Mouse (Mus musculus) limb, embryonic 15.5 days (tissue): ENCODE results near the gene Fcrla. TPM values are rescaled to one million over a fixed set of nuclear protein-coding genes. Genes with fewer than 3 reads are reported as not detected.

Source experiments
- ATAC-seq: fragments of 200-750 bp; cut with Nextera tagmentation; 2 replicates; pipeline ENCODE4 v1.8.0; 2017; ENCODE audit warnings: low read depth, moderate TSS enrichment; ENCODE audit not compliant: insufficient number of reproducible peaks, low FRiP score, low TSS enrichment
- H3K27ac ChIP-seq: fragments of 300-500 bp; sonication (generic); 2 replicates; pipeline ENCODE4 v1.5.1; 2015; ENCODE audit warnings: moderate library complexity, mild to moderate bottlenecking, inconsistent platforms
- H3K27me3 ChIP-seq: fragments of 300-500 bp; sonication (generic); 2 replicates; pipeline ENCODE4 v1.6.1; 2015; ENCODE audit warnings: inconsistent platforms
- H3K36me3 ChIP-seq: fragments of 300-500 bp; sonication (generic); 2 replicates; pipeline ENCODE4 v1.6.1; 2015; ENCODE audit warnings: inconsistent platforms
- H3K4me1 ChIP-seq: fragments of 300-500 bp; sonication (generic); 2 replicates; pipeline ENCODE4 v1.6.1; 2015; ENCODE audit warnings: inconsistent platforms
- H3K4me2 ChIP-seq: fragments of 300-500 bp; sonication (generic); 2 replicates; pipeline ENCODE4 v1.6.1; 2015; ENCODE audit warnings: mild to moderate bottlenecking, inconsistent platforms
- H3K4me3 ChIP-seq: fragments of 300-500 bp; sonication (generic); 2 replicates; pipeline ENCODE4 v1.5.1; 2015; ENCODE audit warnings: mild to moderate bottlenecking, inconsistent platforms
- H3K9ac ChIP-seq: fragments of 300-500 bp; sonication (generic); 2 replicates; pipeline ENCODE4 v1.6.1; 2015; ENCODE audit warnings: inconsistent platforms
- H3K9me3 ChIP-seq: fragments of 300-500 bp; sonication (generic); 2 replicates; pipeline ENCODE4 v1.6.1; 2016; ENCODE audit warnings: inconsistent platforms
- WGBS: fragments of 180-500 bp; shearing (Covaris S2); methylation state at CpG from one replicate; pipeline ENCODE4 v1.1.7; 2015; 5-methylcytosine and 5-hydroxymethylcytosine counted together
- polyA plus RNA-seq: library from polyadenylated mRNA; unstranded; fragments of >200 nt; fragmentation: Nextera tagmentation; extraction: Ambion mirVana; gene quantifications from 2 replicates; pipeline ENCODE4 v1.2.1, GENCODE M21; 2015

Fcrla gene
- polyA plus RNA-seq, 1 experiment from 2014 or later, result 0.22 TPM

DNA sequence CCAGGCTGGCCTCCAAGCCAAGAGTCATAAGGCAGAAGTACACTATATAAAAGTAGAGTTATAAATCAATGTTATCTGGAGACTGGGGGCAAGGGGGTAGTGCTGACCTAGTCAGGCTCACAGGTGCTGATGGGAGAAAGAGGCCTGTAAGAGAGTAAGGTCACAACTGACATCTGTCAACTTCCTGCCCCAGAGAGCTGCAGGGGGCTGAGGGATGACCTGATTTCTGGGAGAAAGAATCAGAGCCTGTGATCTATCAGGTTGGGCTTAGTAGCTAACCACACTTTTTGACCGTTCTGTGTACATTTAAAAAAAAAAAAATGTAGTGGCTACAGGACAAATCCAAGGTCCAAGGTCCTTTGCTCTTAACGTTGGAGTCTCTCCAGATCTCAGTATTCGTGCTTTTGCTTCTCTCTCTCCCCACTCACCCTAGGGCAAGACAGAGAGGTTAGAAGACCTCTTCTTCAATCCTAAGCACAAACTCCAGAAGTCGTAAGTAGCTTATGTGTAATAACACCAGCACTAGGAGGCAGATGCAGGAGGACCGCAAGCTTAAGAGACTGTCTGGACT is 44.4 kb downstream of the Fcrla start:
- Histone ChIP-seq H3K27ac (no peak overlapping the region), H3K36me3 (peaks cover 27% of the 10 kb centered on the region), H3K9ac (no peak overlapping the region), H3K4me3 (no peak overlapping the region), H3K4me2 (no peak overlapping the region), H3K9me3 (no peaks in the 10 kb centered on the region), H3K4me1 (peaks cover 14% of the 10 kb centered on the region; the same call in 1 of the 2 replicates), H3K27me3 (no peaks in the 10 kb centered on the region)
- WGBS, result 79% methylated on average over 5 of the region's 5 CpGs
- ATAC-seq, result no peak

DNA sequence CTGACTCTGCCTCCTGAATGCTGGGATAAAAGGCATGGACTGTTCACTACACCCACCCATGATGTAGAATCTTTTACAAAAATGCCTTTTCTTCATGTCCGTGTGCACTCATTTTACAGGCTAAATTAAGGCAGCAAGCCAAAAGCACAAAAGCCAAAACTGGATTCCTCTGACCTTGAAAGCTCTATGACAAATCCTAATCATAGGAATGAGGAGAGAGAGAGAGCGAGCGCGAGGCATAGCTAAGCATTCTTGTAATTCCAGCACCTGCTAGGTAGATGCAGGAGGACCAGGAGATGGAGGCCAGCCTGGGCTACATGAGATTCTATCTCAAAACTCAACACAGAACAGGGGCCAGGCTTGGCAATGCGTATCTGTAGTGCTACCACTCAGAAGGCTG is 50.5 kb downstream of the Fcrla start:
- no peak for ATAC-seq
- Histone ChIP-seq H3K27me3 (no peaks in the 10 kb centered on the region), H3K4me3 (no peak overlapping the region), H3K4me1 (no peaks in the 10 kb centered on the region), H3K27ac (no peak overlapping the region), H3K9ac (no peak overlapping the region), H3K36me3 (peaks cover 64% of the 10 kb centered on the region), H3K4me2 (no peak overlapping the region), H3K9me3 (no peaks in the 10 kb centered on the region)
- WGBS, result 84% methylated on average over 5 of the region's 5 CpGs

DNA sequence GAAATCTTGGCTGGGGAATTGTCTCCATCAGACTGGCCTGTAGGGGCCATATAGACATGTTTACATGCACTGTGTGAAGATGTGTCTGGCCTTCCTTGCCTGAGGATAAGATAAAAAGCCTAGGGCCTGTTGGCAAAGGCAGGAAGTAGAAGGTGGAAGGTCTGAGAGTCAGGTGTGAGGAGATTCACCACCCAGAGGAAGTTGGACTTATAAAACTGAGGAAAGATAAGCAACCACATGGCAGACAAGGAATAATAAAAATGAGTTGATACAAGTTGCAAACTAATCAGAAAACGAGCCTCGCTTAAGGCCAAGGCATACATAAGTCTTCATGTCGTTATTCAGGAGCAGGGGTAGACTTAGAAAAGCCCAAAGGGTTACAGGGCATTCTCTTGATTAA is 51.7 kb downstream of the Fcrla start:
- Histone ChIP-seq H3K36me3 (peaks cover 59% of the 10 kb centered on the region), H3K4me1 (no peaks in the 10 kb centered on the region), H3K27me3 (no peaks in the 10 kb centered on the region), H3K9me3 (no peaks in the 10 kb centered on the region), H3K4me2 (no peak overlapping the region), H3K9ac (no peak overlapping the region), H3K4me3 (no peak overlapping the region), H3K27ac (no peak overlapping the region)
- 82% methylated on average over 3 of the region's 3 CpGs for WGBS
- no peak for ATAC-seq

DNA sequence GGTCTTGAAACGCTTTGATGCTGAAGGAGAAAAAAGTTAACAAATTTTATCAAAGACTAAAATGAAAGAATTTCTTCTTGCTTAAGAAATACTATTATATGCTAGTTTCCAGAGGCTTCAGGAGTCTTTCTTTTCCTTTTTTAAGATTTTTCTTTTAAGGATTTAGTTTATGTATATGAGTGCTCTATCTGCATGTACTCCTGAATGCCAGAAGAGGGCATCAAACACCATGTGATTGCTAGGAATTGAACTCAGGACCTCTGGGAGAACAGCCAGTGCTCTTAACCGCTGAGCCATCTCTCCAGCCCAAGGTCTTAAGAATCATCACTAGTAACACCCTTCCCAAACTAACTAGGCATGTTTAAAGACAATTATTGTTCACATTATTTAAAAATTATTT is 55.4 kb downstream of the Fcrla start:
- 96% methylated on average over 2 of the region's 2 CpGs for WGBS
- Histone ChIP-seq H3K27ac (no peak overlapping the region), H3K4me3 (no peak overlapping the region), H3K4me1 (peaks cover 2% of the 10 kb centered on the region; the same call in 1 of the 2 replicates), H3K9me3 (no peaks in the 10 kb centered on the region), H3K36me3 (peaks cover 39% of the 10 kb centered on the region), H3K9ac (no peak overlapping the region), H3K4me2 (no peak overlapping the region), H3K27me3 (no peaks in the 10 kb centered on the region)
- ATAC-seq, result no peak

DNA sequence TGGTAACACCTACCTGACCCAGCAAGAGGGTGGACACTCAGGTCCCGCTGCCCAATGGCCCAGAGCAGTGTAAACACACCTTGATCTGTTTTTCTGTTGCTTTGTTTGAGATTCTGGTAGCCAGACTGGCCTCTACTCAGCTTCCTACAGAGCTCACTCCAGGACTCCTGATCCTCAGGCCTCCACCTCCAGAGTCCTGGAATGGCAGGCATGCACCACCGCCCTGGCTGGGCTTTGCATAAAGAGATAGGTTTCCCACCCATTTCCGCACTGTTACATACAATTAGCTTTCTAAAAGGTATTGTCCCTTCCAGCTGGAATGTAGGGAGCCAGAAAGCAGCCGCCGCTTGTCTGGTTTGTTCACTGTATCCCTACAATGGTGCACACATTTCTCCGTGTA is 56.0 kb downstream of the Fcrla start:
- Histone ChIP-seq H3K27me3 (no peaks in the 10 kb centered on the region), H3K4me3 (no peak overlapping the region), H3K9me3 (no peaks in the 10 kb centered on the region), H3K27ac (no peak overlapping the region), H3K4me2 (no peak overlapping the region), H3K36me3 (peaks cover 35% of the 10 kb centered on the region), H3K9ac (no peak overlapping the region), H3K4me1 (peaks cover 7% of the 10 kb centered on the region; the same call in 1 of the 2 replicates)
- 88% methylated on average over 6 of the region's 6 CpGs for WGBS
- no peak for ATAC-seq

DNA sequence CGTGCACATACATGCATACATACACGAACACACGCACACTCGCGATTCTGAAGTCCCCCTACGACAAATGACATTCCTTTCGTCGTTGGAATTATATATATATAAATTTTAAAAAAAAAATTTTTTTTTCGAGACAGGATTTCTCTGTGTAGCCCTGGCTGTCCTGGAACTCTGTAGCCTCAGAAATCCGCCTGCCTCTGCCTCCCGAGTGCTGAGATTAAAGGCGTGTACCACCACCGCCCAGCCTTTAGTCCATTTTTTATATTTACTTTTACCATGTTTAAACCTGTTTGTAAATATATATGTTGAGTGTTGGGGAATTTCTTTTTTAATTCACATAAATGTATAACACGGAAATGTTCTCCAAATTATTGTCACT is 58.5 kb downstream of the Fcrla start:
- H3K9me3 ChIP-seq, result no peaks in the 10 kb centered on the region
- peak overlapping the region; percentile 44; the same call in 1 of the 2 replicates for H3K9ac ChIP-seq
- ATAC-seq, result no peak
- peak overlapping the region; percentile 72 for H3K4me2 ChIP-seq
- H3K27ac ChIP-seq, result no peak overlapping the region
- WGBS, result 17% methylated on average over 14 of the region's 14 CpGs
- H3K4me3 ChIP-seq, result peak overlapping the region; percentile 91
- H3K27me3 ChIP-seq, result no peaks in the 10 kb centered on the region
- peaks cover 7% of the 10 kb centered on the region; the same call in 1 of the 2 replicates for H3K4me1 ChIP-seq
- peaks cover 16% of the 10 kb centered on the region for H3K36me3 ChIP-seq

DNA sequence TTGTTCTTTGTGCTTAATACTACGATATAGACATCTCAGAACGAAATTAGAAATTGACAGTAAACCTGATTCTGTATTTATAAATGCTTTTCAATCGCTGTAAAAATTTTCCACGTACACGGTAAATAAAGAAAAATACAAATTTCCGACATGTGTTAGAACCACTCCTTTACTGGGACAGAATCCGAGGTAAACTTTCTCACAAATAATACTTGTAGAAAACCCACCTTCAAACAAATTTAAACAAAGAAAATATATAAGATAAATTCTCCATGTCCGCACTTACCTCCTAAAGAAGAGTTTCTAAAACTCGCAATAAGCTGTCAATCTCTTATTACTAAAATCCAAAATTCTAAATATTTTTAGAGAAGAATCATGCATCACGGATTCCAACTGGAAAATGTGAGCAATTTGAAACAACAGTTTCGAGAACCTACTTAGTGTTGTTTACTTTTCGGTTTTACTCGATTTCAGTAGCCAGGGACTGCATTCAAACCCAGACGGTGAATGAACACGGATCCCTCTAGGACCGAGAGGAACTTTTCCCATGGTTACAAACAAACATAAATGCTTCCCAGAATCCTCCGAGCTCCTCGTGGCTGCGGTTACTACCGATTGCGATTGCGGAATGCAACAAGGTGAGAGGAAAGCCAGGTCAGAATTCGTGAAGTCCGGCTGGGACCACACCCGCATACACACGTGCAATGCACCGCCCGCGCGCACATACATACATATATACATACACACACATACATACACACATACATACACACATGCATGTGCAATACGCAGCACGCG is 59.1 kb downstream of the Fcrla start:
- peak overlapping the region; percentile 72 for H3K4me2 ChIP-seq
- under 1% methylated on average over 33 of the region's 33 CpGs for WGBS
- H3K27me3 ChIP-seq, result no peaks in the 10 kb centered on the region
- H3K9ac ChIP-seq, result peak overlapping the region; percentile 76; the same call in 1 of the 2 replicates
- H3K4me3 ChIP-seq, result peak overlapping the region; percentile 91
- no peak for ATAC-seq
- peaks cover 7% of the 10 kb centered on the region; the same call in 1 of the 2 replicates for H3K4me1 ChIP-seq
- peak overlapping the region; percentile 75; the same call in 1 of the 2 replicates for H3K27ac ChIP-seq
- H3K36me3 ChIP-seq, result peaks cover 16% of the 10 kb centered on the region
- H3K9me3 ChIP-seq, result no peaks in the 10 kb centered on the region

DNA sequence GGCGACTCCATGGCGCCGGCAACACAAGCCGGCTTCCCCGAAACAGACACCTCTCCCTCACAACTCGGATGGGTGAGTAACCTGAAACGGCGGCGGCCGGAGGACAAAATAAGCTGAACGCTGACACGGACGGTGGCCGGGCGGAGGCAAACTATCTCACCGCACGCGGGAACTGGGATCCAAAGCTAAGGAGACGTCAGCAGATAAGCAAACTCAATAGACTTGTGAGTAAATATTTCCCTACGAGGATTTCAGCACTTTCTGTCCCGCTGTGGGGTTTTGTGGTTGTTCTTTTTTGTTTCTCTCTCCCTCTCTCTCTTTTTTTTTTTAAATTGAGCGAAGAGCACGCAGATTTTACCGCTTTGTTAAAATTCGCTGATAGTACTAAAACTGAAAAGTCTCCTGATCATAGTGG is 59.7 kb downstream of the Fcrla start, which contains the start of gene Atf6:
TSS of gene Atf6 (minus strand) at position 81 of the 415 bp plus-strand sequence.
- H3K9ac ChIP-seq, result peak within 1 kb of the TSS; percentile 76
- peak within 1 kb of the TSS; percentile 75 for H3K27ac ChIP-seq
- no peaks in the 10 kb centered on the region for H3K27me3 ChIP-seq
- H3K4me3 ChIP-seq, result peak within 1 kb of the TSS; percentile 91
- H3K9me3 ChIP-seq, result no peaks in the 10 kb centered on the region
- peaks cover 13% of the 10 kb centered on the region; the same call in 1 of the 2 replicates for H3K36me3 ChIP-seq
- WGBS, result under 1% methylated on average over 25 of the region's 25 CpGs
- 0 out of 2 replicates have a peak, but pooled peaks have one; percentile 52 for ATAC-seq
- peaks cover 7% of the 10 kb centered on the region; the same call in 1 of the 2 replicates for H3K4me1 ChIP-seq
- H3K4me2 ChIP-seq, result peak within 1 kb of the TSS; percentile 72

Other genes starting within 250 kb of the Fcrla start
- gene Atf6, start 59.8 kb downstream of the Fcrla start, polyA plus RNA-seq, result 8.3 and 8.6 TPM in 2 replicates
- gene Gm26620, start 42.5 kb downstream of the Fcrla start, polyA plus RNA-seq, result 0.43 and 0.76 TPM in 2 replicates
- gene Dusp12, start 42.0 kb downstream of the Fcrla start, polyA plus RNA-seq, result 44.5 and 48.3 TPM in 2 replicates
- 0.14 and 0.15 TPM in 2 replicates for gene Fcrlb, start 14.6 kb downstream of the Fcrla start, polyA plus RNA-seq
- 3.2 and 3.8 TPM in 2 replicates for gene Fcgr2b, start 49.0 kb upstream of the Fcrla start, polyA plus RNA-seq
- gene Fcgr4, start 91.3 kb upstream of the Fcrla start, polyA plus RNA-seq, result 1.0 and 1.1 TPM in 2 replicates
- 25.9 and 32.2 TPM in 2 replicates for gene Fcgr3, start 137.4 kb upstream of the Fcrla start, polyA plus RNA-seq
- gene Cfap126, start 186.3 kb upstream of the Fcrla start, polyA plus RNA-seq, result 1.1 and 2.2 TPM in 2 replicates
- 235 and 256 TPM in 2 replicates for gene Sdhc, start 223.0 kb upstream of the Fcrla start, polyA plus RNA-seq
- 6.8 and 9.3 TPM in 2 replicates for gene Mpz, start 223.1 kb upstream of the Fcrla start, polyA plus RNA-seq